Mouse (Mus musculus) MEL (cell line): ENCODE results near the gene Slc35e3.

Experiments used
- CTCF ChIP-seq, 3 experiments: IDR thresholded peaks in 2 of 3; conservative IDR thresholded peaks in 1 of 3; 2 replicates each; pipeline ENCODE4 v1.5.1; 2011 to 2012; ENCODE audit warnings: low read length in 3 of 3, low read depth in 2 of 3, mild to moderate bottlenecking in 2 of 3, improper control_type of control experiment in 1 of 3, inconsistent platforms in 1 of 3, mixed read lengths in 1 of 3, moderate library complexity in 1 of 3; ENCODE audit not compliant: control insufficient read depth in 1 of 3, insufficient read depth in 1 of 3, poor library complexity in 1 of 3, severe bottlenecking in 1 of 3
- ELF1 ChIP-seq: IDR thresholded peaks from 2 replicates; pipeline ENCODE4 v1.6.1; 2014; ENCODE audit warnings: low read depth, mild to moderate bottlenecking, inconsistent platforms, low read length, improper control_type of control experiment, moderate library complexity
- HCFC1 ChIP-seq: IDR thresholded peaks from 2 replicates; pipeline ENCODE4 v1.6.1; 2012; ENCODE audit warnings: low read depth, mild to moderate bottlenecking, inconsistent platforms, low read length, improper control_type of control experiment, moderate library complexity
- MXI1 ChIP-seq: IDR thresholded peaks from 2 replicates; pipeline ENCODE4 v1.6.1; 2011; ENCODE audit warnings: mild to moderate bottlenecking, low read depth, low read length, improper control_type of control experiment
- USF1 ChIP-seq: IDR thresholded peaks from 2 replicates; pipeline ENCODE4 v1.6.1; 2014; ENCODE audit warnings: low read depth, mild to moderate bottlenecking, inconsistent platforms, low read length, improper control_type of control experiment, moderate library complexity

DNA sequence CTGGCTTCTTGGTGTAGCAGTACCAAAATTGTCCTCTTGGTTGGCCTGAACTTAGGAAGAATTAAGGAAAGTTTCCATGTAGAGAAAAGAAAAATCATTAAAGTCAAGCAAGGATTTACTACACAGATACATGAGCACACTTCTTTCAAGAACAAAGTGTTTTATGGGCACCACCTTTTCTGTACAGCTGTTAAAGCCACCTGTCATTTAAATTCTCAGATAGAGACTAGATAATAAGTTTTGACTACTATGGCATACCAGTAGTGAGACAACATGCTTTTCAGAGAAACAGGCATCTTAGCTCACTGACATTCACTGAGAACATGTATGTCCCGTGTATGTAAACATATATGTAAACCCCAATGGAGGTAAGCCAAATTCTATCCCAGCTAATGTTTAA, 43.8 kb upstream of the Slc35e3 start:
- TF ChIP-seq CTCF (IDR thresholded peaks at IDR 0.05 in 2 of 3, conservative IDR thresholded peaks at IDR 0.05 in 1 of 3; ENCODE audit: control insufficient read depth in 1 of 3, insufficient read depth in 1 of 3, low read depth in 2 of 3, low read length in 3 of 3, poor library complexity in 1 of 3, severe bottlenecking in 1 of 3) (no peak), MXI1 (no peak), USF1 (no peak), HCFC1 (no peak), ELF1 (no peak)
